ENCODE assay signal across 9 mouse cellular contexts in the genomic region with DNA sequence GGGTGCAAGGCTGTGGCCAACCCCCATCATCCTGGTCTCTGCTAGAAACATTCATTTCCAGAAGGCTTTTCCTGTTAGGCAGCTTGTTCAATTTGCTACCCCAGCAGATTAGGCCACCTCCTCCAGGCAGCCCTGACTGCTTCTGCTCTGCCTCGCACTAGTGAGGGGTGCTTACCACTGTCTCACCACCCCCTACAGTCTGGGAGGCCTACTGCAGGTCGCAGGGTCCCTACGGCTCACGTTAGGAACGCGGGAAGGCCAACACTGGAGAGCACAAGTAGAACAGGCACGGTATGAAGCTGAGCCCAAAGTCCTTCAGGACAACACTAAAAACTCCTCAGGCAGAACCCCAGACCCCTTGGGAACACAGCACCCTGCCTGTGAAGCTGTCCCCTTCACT. TPM values are rescaled to one million over a fixed set of nuclear protein-coding genes. Genes with fewer than 3 reads are reported as not detected.
DNase-seq lines count a peak whose midpoint lies in the region; ATAC-seq and TF ChIP-seq lines count a peak whose summit lies in the region.
"Had no signal": no experiment of that assay in that cellular context is flagged by ENCODE, and none has a peak within 500 bp of the region (broad histone marks: within the 10 kb centered on the region; RNA-seq: fewer than 3 reads in every experiment).

No protein-coding gene starts in this region.

- ATAC-seq in embryonic facial prominence, embryonic 13.5 days (ENCODE audit: insufficient number of reproducible peaks, insufficient read depth, low FRiP score, low TSS enrichment, low read depth), result no peak
- ATAC-seq in limb, embryonic 11.5 days (ENCODE audit: insufficient number of reproducible peaks, low FRiP score, low TSS enrichment, low read depth), result no peak

- peaks cover 44% of the 10 kb centered on the region for H3K36me3 ChIP-seq in embryonic facial prominence, embryonic 13.5 days
- peaks cover 23% of the 10 kb centered on the region for H3K36me3 ChIP-seq in limb, embryonic 11.5 days (ENCODE audit: control insufficient read depth, insufficient read depth, low read length)
- peaks cover 25% of the 10 kb centered on the region for H3K36me3 ChIP-seq in small intestine, adult 2 months (ENCODE audit: control insufficient read depth, insufficient read depth, low read length)

- H3K9me3 ChIP-seq in embryonic facial prominence, embryonic 13.5 days, result no peaks in the 10 kb centered on the region
- H3K9me3 ChIP-seq in limb, embryonic 11.5 days (ENCODE audit: control insufficient read depth, low read length), result no peaks in the 10 kb centered on the region

- H3K27me3 ChIP-seq in embryonic facial prominence, embryonic 13.5 days, result no peaks in the 10 kb centered on the region
- H3K27me3 ChIP-seq in limb, embryonic 11.5 days (ENCODE audit: control insufficient read depth, insufficient read depth, low read length), result no peaks in the 10 kb centered on the region
- H3K27me3 ChIP-seq in small intestine, adult 2 months (ENCODE audit: control insufficient read depth, insufficient read depth, low read length), result no peaks in the 10 kb centered on the region

- H3K9ac ChIP-seq in embryonic facial prominence, embryonic 13.5 days, result peak overlapping the region; percentile 51; the same call in 1 of the 2 replicates
- no peak overlapping the region for H3K9ac ChIP-seq in limb, embryonic 11.5 days (ENCODE audit: low read length)

- peaks cover 56% of the 10 kb centered on the region for H3K4me1 ChIP-seq in embryonic facial prominence, embryonic 13.5 days
- H3K4me1 ChIP-seq in limb, embryonic 11.5 days (ENCODE audit: control insufficient read depth, insufficient read depth, low read length), result peaks cover 32% of the 10 kb centered on the region
- H3K4me1 ChIP-seq in small intestine, adult 2 months (ENCODE audit: control insufficient read depth, insufficient read depth, insufficient read length, low read length), result peaks cover 19% of the 10 kb centered on the region

- TF ChIP-seq CTCF in left cerebral cortex, adult 2 months (IDR thresholded peaks at IDR 0.05), result peak; percentile 14
- no peak for TF ChIP-seq CTCF in small intestine, adult 2 months (IDR thresholded peaks at IDR 0.05; ENCODE audit: extremely low read depth, insufficient read length, insufficient replicate concordance, low read depth, low read length)

- no peak for TF ChIP-seq POLR2A in small intestine, adult 2 months (IDR thresholded peaks at IDR 0.05; ENCODE audit: low read depth, low read length)

- intact Hi-C loops in left cerebral cortex, adult 2 months (cut with DNase I), result no loop called here

- no peak for DNase-seq in left cerebral cortex, adult 2 months (ENCODE audit: extremely low spot score in 1 of 2, low spot score in 2 of 2)
- DNase-seq in left cerebral cortex, adult 8-10 months (ENCODE audit: low spot score in 2 of 2), result no peak
- DNase-seq in limb, embryonic 11.5 days (ENCODE audit: low spot score), result no peak
- DNase-seq in urinary bladder, adult 2 months (ENCODE audit: low spot score), result no peak
- no peak for DNase-seq in spleen, postnatal 4 days (ENCODE audit: low spot score in 2 of 2)
- DNase-seq in ovary, postnatal 10 days (ENCODE audit: low spot score), result no peak

- peak overlapping the region; percentile 85 for H3K4me2 ChIP-seq in embryonic facial prominence, embryonic 13.5 days
- peak overlapping the region; percentile 88; the same call in 1 of the 2 replicates for H3K4me2 ChIP-seq in limb, embryonic 11.5 days (ENCODE audit: low read depth, severe bottlenecking)

- H3K27ac ChIP-seq in left cerebral cortex, adult 2 months, result no peak overlapping the region
- H3K27ac ChIP-seq in embryonic facial prominence, embryonic 13.5 days, result no peak overlapping the region
- H3K27ac ChIP-seq in limb, embryonic 11.5 days (replicated peaks; ENCODE audit: low read depth, low read length), result no peak overlapping the region
- no peak overlapping the region for H3K27ac ChIP-seq in small intestine, adult 2 months (ENCODE audit: insufficient read depth, low read depth, low read length)
- H3K27ac ChIP-seq: macrophage had no signal

- 82% methylated on average over 7 of the region's 7 CpGs for whole genome bisulfite sequencing in embryonic facial prominence, embryonic 13.5 days
- 74% methylated on average over 7 of the region's 7 CpGs for WGBS in limb, embryonic 11.5 days
- WGBS in small intestine, adult 2 months, result 61% methylated on average over 7 of the region's 7 CpGs

- H3K4me3 ChIP-seq in left cerebral cortex, adult 2 months, result no peak overlapping the region
- peak overlapping the region; percentile 100 for H3K4me3 ChIP-seq in embryonic facial prominence, embryonic 13.5 days
- peak overlapping the region; percentile 10; the same call in 1 of the 2 replicates for H3K4me3 ChIP-seq in limb, embryonic 11.5 days (ENCODE audit: low read depth, low read length)
- H3K4me3 ChIP-seq in small intestine, adult 2 months (ENCODE audit: low read depth, low read length), result 0 out of 2 replicates have a peak overlapping the region, but pooled peaks have one; percentile 1

RNA-seq across cellular contexts. Expression of a gene that starts 2.8 kb away (rescaled TPM):
- 100 to 1,000 TPM; 144 to 157 TPM for total RNA-seq in left cerebral cortex, adult 2 months (2021)
- total RNA-seq in left cerebral cortex, adult 8-10 months (2022), result 100 to 1,000 TPM; 158 to 174 (median 171) TPM
- 49.7 and 60.0 TPM in 2 replicates for polyA plus RNA-seq in embryonic facial prominence, embryonic 13.5 days (2015; fragmentation: Nextera tagmentation; extraction: Ambion mirVana)
- polyA plus RNA-seq in limb, embryonic 11.5 days (2014; fragmentation: Nextera tagmentation; extraction: Ambion mirVana), result 95.4 and 113 TPM in 2 replicates
- polyA plus RNA-seq in small intestine, adult 2 months (2012; rRNA removed), result 79.0 and 88.7 TPM in 2 replicates
- 149 and 150 TPM in 2 replicates for polyA plus RNA-seq in urinary bladder, adult 2 months (2012; rRNA removed)

RNA-seq across cellular contexts. Expression of a gene that starts 6.7 kb away (rescaled TPM):
- 1 to 10 TPM; 1.1 to 1.2 TPM for total RNA-seq in left cerebral cortex, adult 2 months (2021)
- total RNA-seq in left cerebral cortex, adult 8-10 months (2022), result 1 to 10 TPM in 2 of 4 experiments, under 1 TPM in 2; 0.81 to 1.7 (median 1.1) TPM
- polyA plus RNA-seq in embryonic facial prominence, embryonic 13.5 days (2015; fragmentation: Nextera tagmentation; extraction: Ambion mirVana), result 2.3 and 3.1 TPM in 2 replicates
- 0.82 and 1.6 TPM in 2 replicates for polyA plus RNA-seq in limb, embryonic 11.5 days (2014; fragmentation: Nextera tagmentation; extraction: Ambion mirVana)
- polyA plus RNA-seq in small intestine, adult 2 months (2012; rRNA removed), result 27.7 and 32.8 TPM in 2 replicates
- polyA plus RNA-seq in urinary bladder, adult 2 months (2012; rRNA removed), result 18.0 and 20.5 TPM in 2 replicates

RNA-seq across cellular contexts. Expression of a gene that starts 27.4 kb away (rescaled TPM):
- 10 to 100 TPM; 19.7 to 21.5 TPM for total RNA-seq in left cerebral cortex, adult 2 months (2021)
- total RNA-seq in left cerebral cortex, adult 8-10 months (2022), result 10 to 100 TPM; 16.8 to 26.8 (median 23.8) TPM
- polyA plus RNA-seq in embryonic facial prominence, embryonic 13.5 days (2015; fragmentation: Nextera tagmentation; extraction: Ambion mirVana), result 249 and 252 TPM in 2 replicates
- 294 TPM in 2 replicates for polyA plus RNA-seq in limb, embryonic 11.5 days (2014; fragmentation: Nextera tagmentation; extraction: Ambion mirVana)
- polyA plus RNA-seq in small intestine, adult 2 months (2012; rRNA removed), result 16.1 and 31.3 TPM in 2 replicates
- 62.6 and 71.8 TPM in 2 replicates for polyA plus RNA-seq in urinary bladder, adult 2 months (2012; rRNA removed)

RNA-seq across cellular contexts. Expression of a gene that starts 48.4 kb away (rescaled TPM):
- 100 to 1,000 TPM; 280 to 294 TPM for total RNA-seq in left cerebral cortex, adult 2 months (2021)
- total RNA-seq in left cerebral cortex, adult 8-10 months (2022), result 100 to 1,000 TPM; 252 to 327 (median 295) TPM
- polyA plus RNA-seq in embryonic facial prominence, embryonic 13.5 days (2015; fragmentation: Nextera tagmentation; extraction: Ambion mirVana), result 13.8 and 16.7 TPM in 2 replicates
- polyA plus RNA-seq in limb, embryonic 11.5 days (2014; fragmentation: Nextera tagmentation; extraction: Ambion mirVana), result 9.5 and 9.6 TPM in 2 replicates
- polyA plus RNA-seq in small intestine, adult 2 months (2012; rRNA removed), result 59.3 and 99.3 TPM in 2 replicates
- 33.2 and 42.5 TPM in 2 replicates for polyA plus RNA-seq in urinary bladder, adult 2 months (2012; rRNA removed)

RNA-seq across cellular contexts. Expression of a gene that starts 52.0 kb away (rescaled TPM):
- 10 to 100 TPM; 16.2 to 16.5 TPM for total RNA-seq in left cerebral cortex, adult 2 months (2021)
- 10 to 100 TPM; 21.8 to 41.0 (median 28.6) TPM for total RNA-seq in left cerebral cortex, adult 8-10 months (2022)
- 4.3 and 4.4 TPM in 2 replicates for polyA plus RNA-seq in embryonic facial prominence, embryonic 13.5 days (2015; fragmentation: Nextera tagmentation; extraction: Ambion mirVana)
- polyA plus RNA-seq in limb, embryonic 11.5 days (2014; fragmentation: Nextera tagmentation; extraction: Ambion mirVana), result 4.4 and 5.1 TPM in 2 replicates
- polyA plus RNA-seq in small intestine, adult 2 months (2012; rRNA removed), result 4.3 and 5.6 TPM in 2 replicates
- polyA plus RNA-seq in urinary bladder, adult 2 months (2012; rRNA removed), result 19.5 and 26.9 TPM in 2 replicates
